Mouse (Mus musculus): ENCODE results near the gene Il3. TPM values are rescaled to one million over a fixed set of nuclear protein-coding genes. Genes with fewer than 3 reads are reported as not detected.
"Not testable (repeated sequence)": the region's sequence is repeated elsewhere in the genome, so short reads cannot be mapped to it uniquely, and the experiment has no call there.

Il3 gene
- polyA plus RNA-seq, 1 experiment from 2014 or later: not detected

GRCm38 (mm10) chr11:54302606-54303005 lies 35.5 kb upstream of the Il3 start:
- Histone ChIP-seq H3K9me3 (ENCODE audit: low read length) (no peaks in the 10 kb centered on the region), H3K4me3 (ENCODE audit: low read depth, low read length) (no peak overlapping the region), H3K4me2 (replicated peaks; ENCODE audit: low read depth, low read length) (no peak overlapping the region), H3K36me3 (ENCODE audit: insufficient read depth, low read length) (no peaks in the 10 kb centered on the region), H3K4me1 (ENCODE audit: insufficient read depth, low read depth, low read length) (peaks cover 6% of the 10 kb centered on the region; the same call in 1 of the 2 replicates), H3K27me3 (replicated peaks; ENCODE audit: insufficient read depth, low read length) (no peaks in the 10 kb centered on the region; the same call in 1 of the 2 replicates), H3K27ac (ENCODE audit: low read length) (no peak overlapping the region), H3K9ac (replicated peaks; ENCODE audit: low read depth) (no peak overlapping the region)
- TF ChIP-seq EP300 (IDR thresholded peaks at IDR 0.05) (no peak), CTCF (IDR thresholded peaks at IDR 0.05) (no peak)
- DNase-seq (ENCODE audit: low spot score) (no peak), ATAC-seq (no peak)
- 86% methylated on average over 3 of the region's 3 CpGs for WGBS

- H3K9me3 ChIP-seq (ENCODE audit: low read length): no peaks in the 10 kb centered on the region
- H3K27ac ChIP-seq (ENCODE audit: low read length): no peak overlapping the region
- no peak overlapping the region for H3K4me3 ChIP-seq (ENCODE audit: low read depth, low read length)
- H3K9ac ChIP-seq (replicated peaks; ENCODE audit: low read depth): no peak overlapping the region
- no peak overlapping the region for H3K4me2 ChIP-seq (replicated peaks; ENCODE audit: low read depth, low read length)
- TF ChIP-seq EP300 (IDR thresholded peaks at IDR 0.05): no peak
- no peak for TF ChIP-seq CTCF (IDR thresholded peaks at IDR 0.05)
- DNase-seq (ENCODE audit: low spot score) (no peak), ATAC-seq (no peak)
- H3K4me1 ChIP-seq (ENCODE audit: insufficient read depth, low read depth, low read length): peaks cover 6% of the 10 kb centered on the region; the same call in 1 of the 2 replicates
- no peaks in the 10 kb centered on the region for H3K36me3 ChIP-seq (ENCODE audit: insufficient read depth, low read length)
- no peaks in the 10 kb centered on the region; the same call in 1 of the 2 replicates for H3K27me3 ChIP-seq (replicated peaks; ENCODE audit: insufficient read depth, low read length)
- WGBS: 87% methylated on average over 8 of the region's 8 CpGs
Observed at GRCm38 (mm10) chr11:54301994-54302393, 34.9 kb upstream of the Il3 start.

GRCm38 (mm10) chr11:54298777-54299176 lies 31.7 kb upstream of the Il3 start:
- no peak for ATAC-seq
- Histone ChIP-seq H3K27ac (ENCODE audit: low read length) (no peak overlapping the region), H3K4me2 (replicated peaks; ENCODE audit: low read depth, low read length) (no peak overlapping the region), H3K27me3 (replicated peaks; ENCODE audit: insufficient read depth, low read length) (no peaks in the 10 kb centered on the region), H3K4me3 (ENCODE audit: low read depth, low read length) (no peak overlapping the region), H3K4me1 (ENCODE audit: insufficient read depth, low read depth, low read length) (peaks cover 1% of the 10 kb centered on the region; the same call in 1 of the 2 replicates), H3K9ac (replicated peaks; ENCODE audit: low read depth) (no peak overlapping the region), H3K36me3 (ENCODE audit: insufficient read depth, low read length) (no peaks in the 10 kb centered on the region), H3K9me3 (ENCODE audit: low read length) (no peaks in the 10 kb centered on the region)
- TF ChIP-seq CTCF (IDR thresholded peaks at IDR 0.05) (no peak), EP300 (IDR thresholded peaks at IDR 0.05) (no peak)
- DNase-seq (ENCODE audit: low spot score): no peak

- not testable (repeated sequence) for H3K9ac ChIP-seq (replicated peaks; ENCODE audit: low read depth); H3K4me2 ChIP-seq (replicated peaks; ENCODE audit: low read depth, low read length); DNase-seq (ENCODE audit: low spot score); H3K36me3 ChIP-seq (ENCODE audit: insufficient read depth, low read length); H3K27ac ChIP-seq (ENCODE audit: low read length); H3K9me3 ChIP-seq (ENCODE audit: low read length); H3K4me3 ChIP-seq (ENCODE audit: low read depth, low read length); H3K27me3 ChIP-seq (replicated peaks; ENCODE audit: insufficient read depth, low read length); H3K4me1 ChIP-seq (ENCODE audit: insufficient read depth, low read depth, low read length); ATAC-seq
- WGBS: 95% methylated on average over 2 of the region's 2 CpGs
Observed at GRCm38 (mm10) chr11:54297471-54297870, 30.4 kb upstream of the Il3 start.

GRCm38 (mm10) chr11:54296734-54297133 lies 29.7 kb upstream of the Il3 start:
- H3K4me3 ChIP-seq (ENCODE audit: low read depth, low read length): no peak overlapping the region
- TF ChIP-seq EP300 (IDR thresholded peaks at IDR 0.05): no peak
- no peak for TF ChIP-seq CTCF (IDR thresholded peaks at IDR 0.05)
- DNase-seq (ENCODE audit: low spot score) (no peak), ATAC-seq (no peak)
- no peak overlapping the region for H3K9ac ChIP-seq (replicated peaks; ENCODE audit: low read depth)
- no peaks in the 10 kb centered on the region for H3K4me1 ChIP-seq (ENCODE audit: insufficient read depth, low read depth, low read length)
- no peak overlapping the region for H3K4me2 ChIP-seq (replicated peaks; ENCODE audit: low read depth, low read length)
- H3K27me3 ChIP-seq (replicated peaks; ENCODE audit: insufficient read depth, low read length): no peaks in the 10 kb centered on the region
- no peak overlapping the region for H3K27ac ChIP-seq (ENCODE audit: low read length)
- no peaks in the 10 kb centered on the region for H3K9me3 ChIP-seq (ENCODE audit: low read length)
- 95% methylated on average over 1 of the region's 1 CpGs for WGBS
- no peaks in the 10 kb centered on the region for H3K36me3 ChIP-seq (ENCODE audit: insufficient read depth, low read length)

GRCm38 (mm10) chr11:54295971-54296370 lies 28.9 kb upstream of the Il3 start:
- H3K36me3 ChIP-seq (ENCODE audit: insufficient read depth, low read length): no peaks in the 10 kb centered on the region
- H3K4me1 ChIP-seq (ENCODE audit: insufficient read depth, low read depth, low read length): no peaks in the 10 kb centered on the region
- H3K4me2 ChIP-seq (replicated peaks; ENCODE audit: low read depth, low read length): no peak overlapping the region
- no peak overlapping the region for H3K4me3 ChIP-seq (ENCODE audit: low read depth, low read length)
- ATAC-seq: no peak
- no peak for TF ChIP-seq CTCF (IDR thresholded peaks at IDR 0.05)
- TF ChIP-seq EP300 (IDR thresholded peaks at IDR 0.05): no peak
- 76% methylated on average over 4 of the region's 4 CpGs for WGBS
- no peak for DNase-seq (ENCODE audit: low spot score)
- no peak overlapping the region for H3K9ac ChIP-seq (replicated peaks; ENCODE audit: low read depth)
- H3K9me3 ChIP-seq (ENCODE audit: low read length): no peaks in the 10 kb centered on the region
- H3K27ac ChIP-seq (ENCODE audit: low read length): no peak overlapping the region
- no peaks in the 10 kb centered on the region for H3K27me3 ChIP-seq (replicated peaks; ENCODE audit: insufficient read depth, low read length)
